Mouse (Mus musculus): ENCODE measurements at regions not wholly inside any gene's neighbourhood (a gene's known extent, or its start where the extent isn't known, plus 50 kb on each side); places are given as distances from the start of the nearest gene placed in this dataset.

GRCm38 (mm10) chr13:97409291-97409780 lies 168.4 kb downstream of the Enc1 start:
- TF ChIP-seq POLR2A (IDR thresholded peaks at IDR 0.05; ENCODE audit: control insufficient read depth in 1 of 2, insufficient read depth in 1 of 2, low read depth in 1 of 2, low read length in 2 of 2, poor library complexity in 1 of 2) (no peak), TAL1 (IDR thresholded peaks at IDR 0.05; ENCODE audit: low read length) (no peak), CTCF (IDR thresholded peaks at IDR 0.05 in 2 of 3, conservative IDR thresholded peaks at IDR 0.05 in 1 of 3; ENCODE audit: control insufficient read depth in 1 of 3, insufficient read depth in 1 of 3, low read depth in 2 of 3, low read length in 3 of 3, poor library complexity in 1 of 3, severe bottlenecking in 1 of 3) (no peak), MAZ (IDR thresholded peaks at IDR 0.05; ENCODE audit: low read depth, low read length) (no peak), USF2 (IDR thresholded peaks at IDR 0.05; ENCODE audit: borderline replicate concordance in 1 of 2, insufficient read depth in 1 of 2, low read depth in 1 of 2, low read length in 2 of 2) (no peak), ZKSCAN1 (IDR thresholded peaks at IDR 0.05; ENCODE audit: low read depth, low read length) (no peak), HCFC1 (IDR thresholded peaks at IDR 0.05; ENCODE audit: low read depth, low read length) (no peak)

Measured in MEL (cell line).